Mouse (Mus musculus) liver, embryonic 16.5 days (tissue): ENCODE measurements around the gene Mfap1a. TPM values are rescaled to one million over a fixed set of nuclear protein-coding genes. Genes with fewer than 3 reads are reported as not detected.
"Not testable (repeated sequence)": the region's sequence is repeated elsewhere in the genome, so short reads cannot be mapped to it uniquely, and the experiment has no call there.

ENCODE experiments used
- ATAC-seq: fragments of 200-750 bp; cut with Nextera tagmentation; 2 replicates; pipeline ENCODE4 v1.8.0; 2017; ENCODE audit warnings: low read depth, mild to moderate bottlenecking, moderate number of reproducible peaks, moderate library complexity
- H3K27ac ChIP-seq: fragments of 300-500 bp; sonication (generic); 2 replicates; pipeline ENCODE4 v1.5.1; 2014; ENCODE audit warnings: mild to moderate bottlenecking, low read length
- H3K27me3 ChIP-seq: fragments of 300-500 bp; sonication (generic); 2 replicates; pipeline ENCODE4 v1.6.1; 2014; ENCODE audit warnings: low read depth, low read length, mixed read lengths; ENCODE audit not compliant: control insufficient read depth, insufficient read depth
- H3K36me3 ChIP-seq: fragments of 300-500 bp; sonication (generic); 2 replicates; pipeline ENCODE4 v1.6.1; 2014; ENCODE audit warnings: mild to moderate bottlenecking; ENCODE audit not compliant: control insufficient read depth, insufficient read depth
- H3K4me1 ChIP-seq: fragments of 300-500 bp; sonication (generic); 2 replicates; pipeline ENCODE4 v1.6.1; 2014; ENCODE audit warnings: low read depth, low read length, mixed read lengths; ENCODE audit not compliant: control insufficient read depth
- H3K4me2 ChIP-seq: fragments of 300-500 bp; sonication (generic); 2 replicates; pipeline ENCODE4 v1.6.1; 2014; ENCODE audit warnings: low read depth, low read length, mixed read lengths
- H3K4me3 ChIP-seq: fragments of 300-500 bp; sonication (generic); 2 replicates; pipeline ENCODE4 v1.5.1; 2014; ENCODE audit warnings: low read depth, mild to moderate bottlenecking, low read length
- H3K9ac ChIP-seq: fragments of 300-500 bp; sonication (generic); 2 replicates; pipeline ENCODE4 v1.6.1; 2014; ENCODE audit warnings: low read depth, low read length
- H3K9me3 ChIP-seq: fragments of 300-500 bp; sonication (generic); replicated peaks from 2 replicates; pipeline ENCODE4 v1.6.1; 2016; ENCODE audit warnings: low read length; ENCODE audit not compliant: control insufficient read depth
- WGBS: fragments of 180-500 bp; shearing (Covaris S2); extraction: QIAGEN DNeasy Blood & Tissue Kit; methylation state at CpG from one replicate; pipeline ENCODE4 v1.1.7; 2014; ENCODE audit not compliant: insufficient replicate concordance; 5-methylcytosine and 5-hydroxymethylcytosine counted together
- polyA plus RNA-seq: library from polyadenylated mRNA; unstranded; fragments of >200 nt; fragmentation: Nextera tagmentation; extraction: Ambion mirVana; gene quantifications from 2 replicates; pipeline ENCODE4 v1.2.1, GENCODE M21; 2015

The Mfap1a gene
- 10.8 and 11.8 TPM in 2 replicates for polyA plus RNA-seq

- not testable (repeated sequence) for H3K27me3 ChIP-seq, H3K36me3 ChIP-seq, H3K9me3 ChIP-seq
- peak within 1 kb of the TSS; percentile 78 for H3K4me3 ChIP-seq
- H3K9ac ChIP-seq: peak within 1 kb of the TSS; percentile 84
- 4% methylated on average over 40 of the region's 42 CpGs for WGBS
- peaks cover 19% of the 10 kb centered on the region for H3K4me1 ChIP-seq
- peak within 1 kb of the TSS; percentile 74 for H3K4me2 ChIP-seq
- ATAC-seq: peak; percentile 96
- H3K27ac ChIP-seq: peak within 1 kb of the TSS; percentile 83
These were observed at the start of gene Mfap1a, which contains the start of gene Wdr76 for GRCm38 (mm10) chr2:121505942-121506882. Gene Mfap1a (minus strand): TSS chr2:121506665. Gene Wdr76 (plus strand): TSS chr2:121506723.

GRCm38 (mm10) chr2:121551271-121551670 is 44.8 kb upstream of the Mfap1a start:
- Histone ChIP-seq H3K4me2 (no peak overlapping the region), H3K27ac (no peak overlapping the region), H3K9ac (no peak overlapping the region), H3K36me3 (no peaks in the 10 kb centered on the region), H3K4me3 (no peak overlapping the region), H3K9me3 (no peaks in the 10 kb centered on the region), H3K4me1 (no peaks in the 10 kb centered on the region), H3K27me3 (no peaks in the 10 kb centered on the region)
- WGBS: 61% methylated on average over 8 of the region's 8 CpGs
- no peak for ATAC-seq

GRCm38 (mm10) chr2:121549630-121550029 is 43.2 kb upstream of the Mfap1a start:
- H3K4me1 ChIP-seq: no peaks in the 10 kb centered on the region
- H3K4me3 ChIP-seq: no peak overlapping the region
- no peaks in the 10 kb centered on the region for H3K9me3 ChIP-seq
- no peak overlapping the region for H3K4me2 ChIP-seq
- 84% methylated on average over 6 of the region's 6 CpGs for WGBS
- no peak overlapping the region for H3K27ac ChIP-seq
- no peak overlapping the region for H3K9ac ChIP-seq
- H3K27me3 ChIP-seq: no peaks in the 10 kb centered on the region
- no peak for ATAC-seq
- H3K36me3 ChIP-seq: no peaks in the 10 kb centered on the region; the same call in 1 of the 2 replicates

GRCm38 (mm10) chr2:121544829-121545228 is 38.4 kb upstream of the Mfap1a start:
- H3K4me2 ChIP-seq: no peak overlapping the region
- H3K4me3 ChIP-seq: no peak overlapping the region
- no peaks in the 10 kb centered on the region for H3K4me1 ChIP-seq
- H3K27me3 ChIP-seq: no peaks in the 10 kb centered on the region
- H3K9me3 ChIP-seq: no peaks in the 10 kb centered on the region
- H3K9ac ChIP-seq: no peak overlapping the region
- peaks cover 13% of the 10 kb centered on the region for H3K36me3 ChIP-seq
- H3K27ac ChIP-seq: no peak overlapping the region
- no peak for ATAC-seq
- 91% methylated on average over 3 of the region's 3 CpGs for WGBS

GRCm38 (mm10) chr2:121525056-121525455 is 18.6 kb upstream of the Mfap1a start:
- ATAC-seq: no peak
- 87% methylated on average over 2 of the region's 2 CpGs for WGBS
- Histone ChIP-seq H3K4me1 (no peaks in the 10 kb centered on the region), H3K9ac (no peak overlapping the region), H3K27me3 (no peaks in the 10 kb centered on the region), H3K9me3 (no peaks in the 10 kb centered on the region), H3K4me3 (no peak overlapping the region), H3K4me2 (no peak overlapping the region), H3K36me3 (peaks cover 11% of the 10 kb centered on the region), H3K27ac (no peak overlapping the region)

GRCm38 (mm10) chr2:121522830-121523229 is 16.4 kb upstream of the Mfap1a start:
- H3K9me3 ChIP-seq, H3K4me2 ChIP-seq, ATAC-seq, H3K27ac ChIP-seq, H3K4me3 ChIP-seq, H3K4me1 ChIP-seq, H3K9ac ChIP-seq, H3K27me3 ChIP-seq: not testable (repeated sequence)
- WGBS: 80% methylated on average over 3 of the region's 3 CpGs
- peaks cover 18% of the 10 kb centered on the region for H3K36me3 ChIP-seq

GRCm38 (mm10) chr2:121522006-121522405 is 15.5 kb upstream of the Mfap1a start:
- no peak for ATAC-seq

GRCm38 (mm10) chr2:121518711-121519110 is 12.2 kb upstream of the Mfap1a start:
- WGBS: 81% methylated on average over 4 of the region's 4 CpGs
- H3K27me3 ChIP-seq, H3K4me1 ChIP-seq: not testable (repeated sequence)

More at GRCm38 (mm10) chr2:121522006-121522405, 15.5 kb upstream of the Mfap1a start:
- Histone ChIP-seq H3K9me3 (no peaks in the 10 kb centered on the region), H3K4me1 (no peaks in the 10 kb centered on the region), H3K9ac (no peak overlapping the region), H3K36me3 (peaks cover 20% of the 10 kb centered on the region), H3K4me2 (no peak overlapping the region), H3K27ac (no peak overlapping the region), H3K27me3 (no peaks in the 10 kb centered on the region), H3K4me3 (no peak overlapping the region)
- 76% methylated on average over 2 of the region's 2 CpGs for WGBS

GRCm38 (mm10) chr2:121518106-121518505 is 11.6 kb upstream of the Mfap1a start:
- 91% methylated on average over 5 of the region's 5 CpGs for WGBS
- Histone ChIP-seq H3K4me2 (no peak overlapping the region), H3K4me1 (no peaks in the 10 kb centered on the region), H3K9ac (no peak overlapping the region), H3K9me3 (no peaks in the 10 kb centered on the region), H3K27ac (no peak overlapping the region), H3K4me3 (no peak overlapping the region), H3K36me3 (peaks cover 21% of the 10 kb centered on the region), H3K27me3 (no peaks in the 10 kb centered on the region)
- ATAC-seq: no peak

More at GRCm38 (mm10) chr2:121518711-121519110, 12.2 kb upstream of the Mfap1a start:
- ATAC-seq, H3K4me3 ChIP-seq, H3K27ac ChIP-seq, H3K9me3 ChIP-seq, H3K4me2 ChIP-seq, H3K9ac ChIP-seq: not testable (repeated sequence)
- H3K36me3 ChIP-seq: peaks cover 21% of the 10 kb centered on the region
